Mouse (Mus musculus): ENCODE measurements around the gene Efhc1.

DNA sequence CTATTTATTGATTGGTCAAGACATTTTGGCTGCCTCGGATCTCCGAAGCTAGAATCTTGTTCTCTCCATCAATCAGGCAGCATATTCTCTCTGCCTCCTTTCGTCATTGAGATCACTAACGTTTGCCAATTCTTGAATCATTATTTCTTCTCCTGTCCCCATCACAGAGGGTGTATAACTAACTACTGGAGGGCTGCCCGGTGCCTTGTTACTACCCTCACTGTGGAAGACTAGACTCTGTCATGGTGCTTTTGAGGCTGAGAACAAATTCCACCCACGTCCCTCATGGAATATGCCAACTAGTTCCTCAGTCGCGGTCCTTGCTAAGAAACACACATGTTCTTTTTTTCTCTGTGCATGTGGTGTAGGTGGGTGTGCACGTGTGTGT is 45.3 kb upstream of the Efhc1 start:
- TF ChIP-seq CTCF (IDR thresholded peaks at IDR 0.05; ENCODE audit: low read depth) = no peak
- no peak for TF ChIP-seq EP300 (optimal IDR thresholded peaks at IDR 0.05)
